Comparison of ENCODE assay signal across 8 mouse cellular contexts in the genomic region with DNA sequence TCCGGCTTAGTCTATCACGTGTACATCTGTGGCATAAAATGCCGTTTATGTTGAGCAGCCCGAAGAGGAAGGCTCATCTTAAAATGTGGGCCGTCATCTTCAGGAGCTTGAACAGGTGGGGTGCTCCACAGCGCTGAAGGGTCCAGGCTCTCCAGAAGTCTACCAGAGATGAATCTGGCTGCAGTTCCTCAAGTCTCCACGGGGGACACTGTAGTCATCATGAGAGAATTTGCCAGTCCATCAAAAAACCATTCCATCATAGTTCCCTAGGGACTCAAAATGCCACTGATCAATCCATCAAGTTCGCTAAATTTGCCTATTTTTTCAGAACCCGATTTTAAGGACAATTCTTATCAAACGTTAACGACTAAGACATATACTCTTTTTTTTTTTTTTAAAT. TPM values are rescaled to one million over a fixed set of nuclear protein-coding genes. Genes with fewer than 3 reads are reported as not detected.
DNase-seq lines count a peak whose midpoint lies in the region; ATAC-seq lines count a peak whose summit lies in the region.

No protein-coding gene starts in this region.

- no peaks in the 10 kb centered on the region for H3K9me3 ChIP-seq in kidney, embryonic 14.5 days (ENCODE audit: control insufficient read depth, low read length)
- H3K9me3 ChIP-seq in limb, embryonic 11.5 days (ENCODE audit: control insufficient read depth, low read length), result no peaks in the 10 kb centered on the region

- no peak overlapping the region for H3K27ac ChIP-seq in kidney, embryonic 14.5 days (ENCODE audit: low read depth, low read length)
- no peak overlapping the region for H3K27ac ChIP-seq in limb, embryonic 11.5 days (replicated peaks; ENCODE audit: low read depth, low read length)

- no peak overlapping the region for H3K9ac ChIP-seq in kidney, embryonic 14.5 days (ENCODE audit: low read depth, low read length)
- H3K9ac ChIP-seq in limb, embryonic 11.5 days (ENCODE audit: low read length), result no peak overlapping the region

- no peak for ATAC-seq in kidney, embryonic 14.5 days (ENCODE audit: low FRiP score, low TSS enrichment)
- ATAC-seq in limb, embryonic 11.5 days (ENCODE audit: insufficient number of reproducible peaks, low FRiP score, low TSS enrichment, low read depth), result no peak
- no peak for ATAC-seq in megakaryocyte-erythroid progenitor cell, adult 5-6 weeks (replicated peaks; ENCODE audit: low FRiP score, low TSS enrichment, poor library complexity, severe bottlenecking)

- DNase-seq in kidney, adult 9 months, result peak; percentile 50
- DNase-seq in T-cell, adult 2 months (ENCODE audit: low spot score), result peak; percentile 8
- DNase-seq in cerebellum, postnatal 14 days, result peak; percentile 85 to 90
- peak; percentile 79 for DNase-seq in heart, postnatal 4 days
- DNase-seq in limb, embryonic 11.5 days (ENCODE audit: low spot score), result peak; percentile 70
- peak; percentile 21 to 31 for DNase-seq in right cerebral cortex, postnatal 36 days (ENCODE audit: low spot score in 2 of 2)

- H3K36me3 ChIP-seq in kidney, embryonic 14.5 days (ENCODE audit: control insufficient read depth, insufficient read depth, low read length), result no peaks in the 10 kb centered on the region
- no peaks in the 10 kb centered on the region for H3K36me3 ChIP-seq in limb, embryonic 11.5 days (ENCODE audit: control insufficient read depth, insufficient read depth, low read length)

- H3K27me3 ChIP-seq in kidney, embryonic 14.5 days (ENCODE audit: control insufficient read depth, insufficient read depth, low read length), result no peaks in the 10 kb centered on the region
- H3K27me3 ChIP-seq in limb, embryonic 11.5 days (ENCODE audit: control insufficient read depth, insufficient read depth, low read length), result no peaks in the 10 kb centered on the region

- no peak overlapping the region for H3K4me2 ChIP-seq in kidney, embryonic 14.5 days (replicated peaks; ENCODE audit: low read depth, low read length)
- H3K4me2 ChIP-seq in limb, embryonic 11.5 days (ENCODE audit: low read depth, severe bottlenecking), result no peak overlapping the region

- no peak overlapping the region for H3K4me3 ChIP-seq in kidney, embryonic 14.5 days (ENCODE audit: low read length)
- no peak overlapping the region for H3K4me3 ChIP-seq in limb, embryonic 11.5 days (ENCODE audit: low read depth, low read length)

- H3K4me1 ChIP-seq in kidney, embryonic 14.5 days (ENCODE audit: control insufficient read depth, insufficient read depth, low read length), result no peaks in the 10 kb centered on the region
- H3K4me1 ChIP-seq in limb, embryonic 11.5 days (ENCODE audit: control insufficient read depth, insufficient read depth, low read length), result no peaks in the 10 kb centered on the region

- 46% methylated on average over 11 of the region's 11 CpGs for WGBS in kidney, embryonic 14.5 days
- 38% methylated on average over 11 of the region's 11 CpGs for WGBS in limb, embryonic 11.5 days

RNA-seq across cellular contexts. Expression of a gene that starts 36.6 kb away (rescaled TPM):
- 2.4 and 3.0 TPM in 2 replicates for polyA plus RNA-seq in kidney, embryonic 14.5 days (2014; fragmentation: Nextera tagmentation; extraction: Ambion mirVana)
- 10 to 100 TPM; 75.1 to 75.9 TPM for total RNA-seq in heart, postnatal 4 days (2021)
- polyA plus RNA-seq in limb, embryonic 11.5 days (2014; fragmentation: Nextera tagmentation; extraction: Ambion mirVana), result 10.4 and 11.8 TPM in 2 replicates
- total RNA-seq in megakaryocyte-erythroid progenitor cell, adult 5-6 weeks (2014; fragmentation: Nextera tagmentation), result not detected in 2 replicates
- not detected in 2 replicates for total RNA-seq in megakaryocyte-erythroid progenitor cell, adult 5-6 weeks (2017)

Comparison
In these comparisons a context has a peak if more than half of its experiments do, and no peak if none do; other contexts are left out.
1. DNase-seq: peak in every context shown above with its lines; median percentile 88 in cerebellum, postnatal 14 days; 79 in heart, postnatal 4 days; 70 in limb, embryonic 11.5 days; 50 in kidney, adult 9 months; 26 in right cerebral cortex, postnatal 36 days; 8 in T-cell, adult 2 months.
2. RNA of a gene that starts 36.6 kb away (total RNA-seq): 75.1 to 75.9 TPM in heart, postnatal 4 days; not detected in megakaryocyte-erythroid progenitor cell, adult 5-6 weeks; every median in the first group is over 10 times any median in the second.